ENCODE assay signal across 18 mouse cellular contexts in genomic region chr1:133841171-133841926, GRCm38 (mm10). TPM values are rescaled to one million over a fixed set of nuclear protein-coding genes. Genes with fewer than 3 reads are reported as not detected.
A peak's percentile ranks its signal among the peaks of the same experiment; 100 is the strongest.
DNase-seq lines count a peak whose midpoint lies in the region; ATAC-seq and TF ChIP-seq lines count a peak whose summit lies in the region.
"Had no signal": no experiment of that assay in that cellular context is flagged by ENCODE, and none has a peak within 500 bp of the region (broad histone marks: within the 10 kb centered on the region; RNA-seq: fewer than 3 reads in every experiment).

No protein-coding gene starts in this region.

- no peaks in the 10 kb centered on the region for H3K36me3 ChIP-seq in liver, embryonic 13.5 days
- H3K36me3 ChIP-seq in liver, postnatal 0 days (replicated peaks; ENCODE audit: insufficient read depth, low read length): no peaks in the 10 kb centered on the region
- no peaks in the 10 kb centered on the region for H3K36me3 ChIP-seq in embryonic facial prominence, embryonic 12.5 days
- H3K36me3 ChIP-seq in limb, embryonic 12.5 days: no peaks in the 10 kb centered on the region
- H3K36me3 ChIP-seq: embryonic facial prominence, embryonic 15.5 days; intestine, embryonic 15.5 days; liver, embryonic 12.5 days; lung, embryonic 15.5 days; neural tube, embryonic 12.5 days had no signal

- no peak overlapping the region for H3K4me2 ChIP-seq in liver, embryonic 13.5 days
- no peak overlapping the region for H3K4me2 ChIP-seq in liver, postnatal 0 days (ENCODE audit: low read depth, low read length)
- H3K4me2 ChIP-seq in embryonic facial prominence, embryonic 12.5 days (replicated peaks): no peak overlapping the region
- no peak overlapping the region for H3K4me2 ChIP-seq in limb, embryonic 12.5 days
- H3K4me2 ChIP-seq: embryonic facial prominence, embryonic 15.5 days; intestine, embryonic 15.5 days; liver, embryonic 12.5 days; lung, embryonic 15.5 days; midbrain, embryonic 11.5 days; neural tube, embryonic 12.5 days had no signal

- peaks cover 50% of the 10 kb centered on the region for H3K4me1 ChIP-seq in liver, embryonic 13.5 days (replicated peaks)
- peaks cover 2% of the 10 kb centered on the region; the same call in 1 of the 2 replicates for H3K4me1 ChIP-seq in liver, postnatal 0 days (ENCODE audit: insufficient read depth)
- peaks cover 31% of the 10 kb centered on the region for H3K4me1 ChIP-seq in embryonic facial prominence, embryonic 12.5 days
- peaks cover 25% of the 10 kb centered on the region for H3K4me1 ChIP-seq in limb, embryonic 12.5 days (replicated peaks)

- ATAC-seq in liver, embryonic 13.5 days (ENCODE audit: low read depth): no peak
- no peak for ATAC-seq in liver, postnatal 0 days
- ATAC-seq in CD4-positive, CD25-positive, alpha-beta regulatory T cell, adult 4 months: peak; percentile 74
- no peak for ATAC-seq in embryonic facial prominence, embryonic 12.5 days (ENCODE audit: insufficient number of reproducible peaks, insufficient read depth, low FRiP score, low TSS enrichment)
- no peak for ATAC-seq in limb, embryonic 12.5 days (ENCODE audit: insufficient number of reproducible peaks, insufficient read depth, low FRiP score, low TSS enrichment, low read depth)
- ATAC-seq: intestine, embryonic 15.5 days; liver, embryonic 12.5 days had no signal

- DNase-seq in liver, embryonic 13.5 days: no peak
- no peak for DNase-seq in liver, postnatal 0 days
- no peak for DNase-seq in adrenal gland, postnatal 4 days (ENCODE audit: low spot score in 2 of 2)
- no peak for DNase-seq in gastrocnemius, postnatal 25 days
- no peak for DNase-seq in urinary bladder, postnatal 36 days (ENCODE audit: low spot score in 2 of 2)
- DNase-seq: adrenal gland, adult 8-10 months; cerebellum, postnatal 10 days; kidney, postnatal 4 days; thymus, postnatal 14 days had no signal

- 81% methylated on average over 15 of the region's 15 CpGs for WGBS in liver, embryonic 13.5 days (ENCODE audit: insufficient replicate concordance)
- WGBS in liver, postnatal 0 days (ENCODE audit: insufficient replicate concordance): 80% methylated on average over 15 of the region's 15 CpGs
- WGBS in embryonic facial prominence, embryonic 12.5 days: 71% methylated on average over 15 of the region's 15 CpGs
- WGBS in limb, embryonic 12.5 days: 79% methylated on average over 15 of the region's 15 CpGs

- H3K27ac ChIP-seq in liver, embryonic 13.5 days: peak overlapping the region; percentile 53
- H3K27ac ChIP-seq in liver, postnatal 0 days (ENCODE audit: low read depth): no peak overlapping the region
- 0 out of 2 replicates have a peak overlapping the region, but pooled peaks have one; percentile 46 for H3K27ac ChIP-seq in embryonic facial prominence, embryonic 12.5 days
- H3K27ac ChIP-seq in limb, embryonic 12.5 days: 0 out of 2 replicates have a peak overlapping the region, but pooled peaks have one; percentile 17
- H3K27ac ChIP-seq: embryonic facial prominence, embryonic 15.5 days; intestine, embryonic 15.5 days; liver, embryonic 12.5 days; lung, embryonic 15.5 days; neural tube, embryonic 12.5 days had no signal

- H3K27me3 ChIP-seq in liver, embryonic 13.5 days: no peaks in the 10 kb centered on the region
- 0 out of 2 replicates have a peak, but pooled peaks cover 4% of the 10 kb centered on the region for H3K27me3 ChIP-seq in liver, postnatal 0 days (ENCODE audit: insufficient read depth, low read length)
- H3K27me3 ChIP-seq in embryonic facial prominence, embryonic 12.5 days: no peaks in the 10 kb centered on the region
- H3K27me3 ChIP-seq in limb, embryonic 12.5 days: peaks cover 22% of the 10 kb centered on the region; the same call in 1 of the 2 replicates
- H3K27me3 ChIP-seq: embryonic facial prominence, embryonic 15.5 days; intestine, embryonic 15.5 days; neural tube, embryonic 12.5 days had no signal

- TF ChIP-seq CTCF in liver, postnatal 0 days (IDR thresholded peaks at IDR 0.05; ENCODE audit: low read depth): no peak

- no peak overlapping the region for H3K9ac ChIP-seq in liver, embryonic 13.5 days
- H3K9ac ChIP-seq in liver, postnatal 0 days (replicated peaks): no peak overlapping the region
- H3K9ac ChIP-seq in embryonic facial prominence, embryonic 12.5 days: no peak overlapping the region
- H3K9ac ChIP-seq in limb, embryonic 12.5 days (replicated peaks): no peak overlapping the region
- H3K9ac ChIP-seq: embryonic facial prominence, embryonic 15.5 days; intestine, embryonic 15.5 days; liver, embryonic 12.5 days; lung, embryonic 15.5 days; neural tube, embryonic 12.5 days had no signal

- no peak for TF ChIP-seq EP300 in liver, postnatal 0 days (IDR thresholded peaks at IDR 0.05; ENCODE audit: low read depth)

- H3K4me3 ChIP-seq in liver, embryonic 13.5 days (replicated peaks): no peak overlapping the region
- no peak overlapping the region for H3K4me3 ChIP-seq in liver, postnatal 0 days (ENCODE audit: low read depth, low read length)
- no peak overlapping the region for H3K4me3 ChIP-seq in embryonic facial prominence, embryonic 12.5 days
- H3K4me3 ChIP-seq in limb, embryonic 12.5 days (replicated peaks): no peak overlapping the region
- H3K4me3 ChIP-seq: embryonic facial prominence, embryonic 15.5 days; intestine, embryonic 15.5 days; liver, embryonic 12.5 days; lung, embryonic 15.5 days; neural tube, embryonic 12.5 days had no signal

- H3K9me3 ChIP-seq in liver, embryonic 13.5 days (replicated peaks): no peaks in the 10 kb centered on the region
- H3K9me3 ChIP-seq in liver, postnatal 0 days (ENCODE audit: low read length): no peaks in the 10 kb centered on the region; the same call in 1 of the 2 replicates
- H3K9me3 ChIP-seq in embryonic facial prominence, embryonic 12.5 days: no peaks in the 10 kb centered on the region
- no peaks in the 10 kb centered on the region for H3K9me3 ChIP-seq in limb, embryonic 12.5 days
- H3K9me3 ChIP-seq: embryonic facial prominence, embryonic 15.5 days; intestine, embryonic 15.5 days; liver, embryonic 12.5 days; lung, embryonic 15.5 days; neural tube, embryonic 12.5 days had no signal

RNA-seq across cellular contexts. Expression of gene Atp2b4, which starts 40.5 kb away (rescaled TPM):
- polyA plus RNA-seq in liver, embryonic 13.5 days (2015; fragmentation: Nextera tagmentation; extraction: Ambion mirVana): 27.5 and 28.8 TPM in 2 replicates
- polyA plus RNA-seq in liver, postnatal 0 days (2015; fragmentation: Nextera tagmentation; extraction: Ambion mirVana): 6.6 and 9.9 TPM in 2 replicates
- 10 to 100 TPM in 1 of 2 experiments, 1 to 10 TPM in 1; 9.6 to 12.8 TPM for polyA plus RNA-seq in CD4-positive, CD25-positive, alpha-beta regulatory T cell, adult 4 months (2017; shearing (Covaris generic))
- 14.1 and 15.0 TPM in 2 replicates for polyA plus RNA-seq in embryonic facial prominence, embryonic 12.5 days (2016; fragmentation: Nextera tagmentation; extraction: Ambion mirVana)
- 8.5 and 9.4 TPM in 2 replicates for polyA plus RNA-seq in limb, embryonic 12.5 days (2016; fragmentation: Nextera tagmentation; extraction: Ambion mirVana)
- total RNA-seq in adrenal gland, postnatal 4 days (2021): 10 to 100 TPM; 49.9 to 55.6 TPM
- total RNA-seq in gastrocnemius, postnatal 25 days (2021): 10 to 100 TPM; 12.0 to 17.2 TPM
